Mouse (Mus musculus): ENCODE measurements around the gene Slc32a1. TPM values are rescaled to one million over a fixed set of nuclear protein-coding genes. Genes with fewer than 3 reads are reported as not detected.

Slc32a1 gene
- polyA plus RNA-seq (2021; fragmentation: Nextera tagmentation), result 9.0 and 9.1 TPM in 2 replicates
- long read RNA-seq, experiment 1, partial matches to known transcripts, result 0 of 4 reads
- long read RNA-seq, experiment 1, other reads (novel, unspliced or antisense), result 4 of 4 reads
- long read RNA-seq, experiment 2, partial matches to known transcripts, result 0 of 2 reads
- long read RNA-seq, experiment 2, other reads (novel, unspliced or antisense), result 0 of 2 reads

DNA sequence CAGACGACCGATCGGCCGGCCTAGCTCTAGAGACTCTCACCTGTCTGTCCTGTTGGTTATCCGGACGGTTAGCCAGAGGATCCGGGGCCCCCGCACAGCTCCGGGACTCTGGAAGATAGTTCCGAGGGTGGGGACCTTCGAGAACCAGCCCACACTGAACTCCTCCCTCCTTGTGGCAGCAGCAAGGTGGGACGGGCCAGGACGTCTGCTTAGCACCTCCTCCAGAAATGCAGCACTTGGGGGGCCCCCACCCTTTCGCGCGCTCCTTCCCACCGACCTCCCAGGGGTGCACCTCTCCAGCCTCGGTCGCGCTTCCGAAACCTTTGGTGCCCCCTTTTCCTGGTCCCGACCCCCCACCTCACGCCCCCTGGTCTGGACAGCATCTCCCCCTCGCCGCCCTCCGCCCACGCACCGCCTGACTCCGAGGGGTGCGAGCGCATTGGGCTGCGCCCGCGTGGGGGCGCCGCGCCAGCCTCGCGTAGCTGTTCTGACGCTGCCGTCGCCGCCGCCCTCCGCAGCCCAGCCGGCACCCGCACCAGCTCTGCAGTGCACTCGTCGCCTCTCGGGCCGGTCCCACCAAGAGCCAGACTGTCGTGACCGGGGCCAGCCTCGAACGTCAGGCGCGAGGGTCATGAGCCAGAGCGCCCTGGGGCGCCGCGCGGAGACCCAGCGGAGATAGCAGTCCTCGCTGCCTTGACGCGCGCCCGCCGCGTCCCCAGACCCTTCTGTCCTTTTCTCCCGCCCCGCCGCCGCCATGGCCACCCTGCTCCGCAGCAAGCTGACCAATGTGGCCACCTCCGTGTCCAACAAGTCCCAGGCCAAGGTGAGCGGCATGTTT is at the start of gene Slc32a1:
Gene Slc32a1 (plus strand): TSS at position 280 of the 838 bp plus-strand sequence.

DNA sequence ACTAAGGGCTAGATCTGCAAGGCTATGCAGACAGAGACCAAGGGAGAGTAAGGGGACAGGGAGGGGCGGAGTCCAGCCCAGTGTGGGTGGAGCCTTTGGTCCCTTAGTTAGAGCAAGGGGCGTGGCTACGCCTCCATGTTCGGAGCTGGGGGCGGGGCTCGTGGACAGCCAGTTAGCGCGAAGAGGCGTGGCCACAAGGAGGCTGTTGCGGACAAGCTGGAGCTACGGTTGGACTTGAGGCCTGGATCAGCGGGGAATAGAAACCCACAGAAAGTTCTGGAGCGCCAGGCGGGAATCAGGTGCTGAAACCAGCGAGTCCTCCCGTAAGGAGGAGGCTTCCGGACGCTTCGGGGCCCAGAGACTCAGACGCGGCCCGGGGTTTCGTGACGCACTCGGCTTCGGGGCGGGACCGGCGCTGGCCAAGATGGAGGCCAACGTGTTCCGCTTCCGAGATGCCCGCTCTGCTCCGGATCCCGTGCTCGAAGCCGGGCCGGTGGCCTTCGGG is 14.2 kb downstream of the Slc32a1 start, which contains the start of gene Actr5:
Gene Actr5 (plus strand): TSS at position 171 of the 505 bp plus-strand sequence.

GRCm38 (mm10) chr2:158665098-158665497 is 54.5 kb downstream of the Slc32a1 start, which contains the start of gene Ppp1r16b:
TSS of gene Ppp1r16b (plus strand) at chr2:158665398.

Small RNA genes within 50 kb of the gene (microRNA-seq; reads per million reads assigned to microRNA genes)
- 2.6 reads per million, percentile 6 among the genes with 10 or more reads in this experiment for gene Mir3474

Other genes starting within 250 kb of the Slc32a1 start
- 17.3 and 17.7 TPM in 2 replicates for gene Snhg11, start 235.1 kb upstream of the Slc32a1 start, polyA plus RNA-seq (2021; fragmentation: Nextera tagmentation)
- gene Ralgapb, start 200.9 kb upstream of the Slc32a1 start, polyA plus RNA-seq (2021; fragmentation: Nextera tagmentation), result 7.4 and 7.5 TPM in 2 replicates
- not detected in 2 replicates for gene Adig, start 108.2 kb upstream of the Slc32a1 start, polyA plus RNA-seq (2021; fragmentation: Nextera tagmentation)
- 0.21 and 0.26 TPM in 2 replicates for gene Arhgap40, start 98.0 kb upstream of the Slc32a1 start, polyA plus RNA-seq (2021; fragmentation: Nextera tagmentation)
- gene Actr5, start 14.1 kb downstream of the Slc32a1 start, polyA plus RNA-seq (2021; fragmentation: Nextera tagmentation), result 0.68 and 0.75 TPM in 2 replicates
- 37.6 and 80.0 TPM in 2 replicates for gene Ppp1r16b, start 54.6 kb downstream of the Slc32a1 start, polyA plus RNA-seq (2021; fragmentation: Nextera tagmentation)
- 1.3 TPM in 2 replicates for gene Fam83d, start 157.3 kb downstream of the Slc32a1 start, polyA plus RNA-seq (2021; fragmentation: Nextera tagmentation)
- gene Dhx35, start 184.0 kb downstream of the Slc32a1 start, polyA plus RNA-seq (2021; fragmentation: Nextera tagmentation), result 11.2 and 14.6 TPM in 2 replicates